Mouse (Mus musculus) ovary, postnatal 36 days (tissue): ENCODE measurements around the gene Olfr13.
"Not testable (repeated sequence)": the region's sequence is repeated elsewhere in the genome, so short reads cannot be mapped to it uniquely, and the experiment has no call there.

Source experiments
- DNase-seq: peaks from one replicate; pipeline ENCODE4 v3.0.0; 2022; ENCODE audit warnings: low spot score, mixed read lengths

Olfr13 gene

DNA sequence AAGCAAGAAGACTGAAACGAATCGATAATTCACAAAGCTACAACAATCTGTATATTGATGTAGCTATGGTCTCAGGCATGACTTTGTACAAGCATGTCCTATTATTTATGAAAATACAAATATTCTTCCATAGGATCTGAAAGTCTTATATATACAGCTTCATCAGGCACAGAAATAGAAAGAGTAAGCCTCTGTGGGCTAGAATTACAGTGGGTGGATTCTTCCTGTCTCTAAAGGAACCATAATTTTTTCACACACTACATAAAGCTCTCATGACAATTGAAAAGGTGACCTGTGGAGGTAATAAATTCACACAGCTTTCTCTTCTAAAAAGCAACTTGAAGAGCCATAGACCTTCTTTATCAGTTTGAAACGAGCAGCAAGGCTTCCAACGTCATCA lies at the start of gene Olfr13:
Gene Olfr13, plus strand, starts transcription at position 301 of the 400 bp plus-strand sequence.
- DNase-seq = no peak

DNA sequence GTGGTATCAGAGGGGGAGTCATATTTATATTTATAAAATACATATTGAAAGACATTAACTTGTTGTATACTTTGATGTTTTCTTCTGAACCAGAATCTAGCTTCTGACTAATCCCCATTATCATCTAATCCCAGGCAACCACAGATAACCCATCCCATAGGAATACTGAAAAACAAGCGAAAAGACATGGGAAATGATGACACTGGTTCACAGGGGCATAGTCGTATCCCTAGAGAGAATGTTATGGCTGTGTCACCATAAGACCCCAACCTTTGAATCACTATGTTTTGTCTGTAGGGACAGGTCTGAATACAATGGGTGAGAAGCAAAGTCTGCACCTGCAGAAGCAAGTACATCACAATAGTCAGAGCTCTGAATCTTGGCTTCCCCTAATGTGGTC lies 25.7 kb upstream of the Olfr13 start, which contains the start of gene Olfr237-ps1:
Gene Olfr237-ps1, plus strand, starts transcription at position 301 of the 400 bp plus-strand sequence.
- not testable (repeated sequence) for DNase-seq

DNA sequence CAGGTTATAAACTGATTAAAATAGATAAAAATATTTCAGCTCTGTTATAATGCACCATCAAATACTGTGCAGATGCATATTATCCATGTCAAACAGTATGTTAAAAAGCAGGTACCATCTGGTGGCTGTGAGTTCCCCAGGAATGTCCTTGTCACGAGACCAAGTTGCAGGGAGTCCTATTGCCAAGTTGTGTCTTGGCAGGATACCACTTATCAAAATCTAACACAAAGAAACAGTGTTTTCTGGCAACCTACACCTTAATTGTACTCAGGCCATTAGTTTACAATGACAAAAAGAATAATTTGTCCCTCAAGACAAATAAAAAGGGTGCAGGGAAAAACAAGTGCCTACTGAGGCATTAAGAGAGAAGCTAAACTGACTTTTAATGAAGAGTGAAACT lies 12.4 kb upstream of the Olfr13 start:
- DNase-seq = no peak

DNA sequence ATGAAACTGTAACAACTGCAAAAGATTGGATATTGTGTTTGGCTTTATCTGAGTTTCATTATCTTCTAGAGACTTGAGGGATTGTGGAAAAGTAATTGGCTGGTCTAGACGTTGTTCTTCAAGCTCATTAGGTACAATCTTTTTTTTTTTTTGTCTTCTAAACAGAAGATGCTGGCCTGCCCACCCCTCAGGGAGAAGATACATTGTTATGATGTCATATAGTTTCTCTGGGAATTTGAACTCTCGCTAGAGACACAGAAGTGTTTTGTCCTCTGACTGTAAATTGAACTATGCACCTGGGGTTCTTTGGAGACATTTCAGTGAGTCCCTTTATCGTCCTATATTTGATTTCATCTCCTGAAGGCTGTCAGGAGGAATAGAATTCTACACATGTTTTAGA lies 9.0 kb upstream of the Olfr13 start, which contains the start of gene Olfr437:
Gene Olfr437, plus strand, starts transcription at position 301 of the 400 bp plus-strand sequence.
- no peak for DNase-seq

DNA sequence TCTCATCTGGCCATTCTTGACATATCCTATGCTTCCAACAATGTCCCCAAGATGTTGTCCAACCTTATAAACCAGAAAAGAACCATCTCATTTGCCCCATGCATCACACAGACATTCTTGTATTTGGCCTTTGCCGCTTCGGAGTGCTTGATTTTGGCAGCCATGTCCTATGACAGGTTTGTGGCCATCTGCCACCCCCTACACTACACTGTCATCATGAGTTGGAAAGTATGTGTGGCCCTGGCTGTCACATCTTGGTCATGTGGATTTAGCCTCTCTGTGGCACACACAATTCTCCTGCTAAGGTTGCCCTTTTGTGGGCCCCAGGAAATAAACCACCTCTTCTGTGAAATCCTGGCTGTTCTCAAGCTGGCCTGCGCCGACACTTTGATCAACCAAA lies 4.7 kb upstream of the Olfr13 start:
- no peak for DNase-seq

DNA sequence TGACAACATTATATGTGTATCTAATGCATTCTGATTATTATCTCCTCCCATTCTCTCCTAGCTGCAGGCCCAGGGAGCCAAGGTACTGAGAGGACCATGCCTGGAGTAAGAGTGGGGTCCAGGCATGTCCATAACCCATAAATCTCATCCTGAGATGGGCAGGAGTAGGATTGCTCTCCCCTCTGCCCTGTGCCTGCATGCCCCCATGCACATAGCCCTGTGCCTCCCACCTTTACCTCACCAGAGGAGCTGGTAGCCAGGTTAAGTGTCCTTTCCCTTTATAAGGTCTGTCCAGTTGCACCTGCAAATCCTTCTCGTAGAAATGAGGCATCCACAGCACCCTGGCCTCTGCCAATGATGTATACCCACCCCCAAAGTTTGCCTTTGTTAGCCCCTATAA lies 6.2 kb downstream of the Olfr13 start:
- no peak for DNase-seq

DNA sequence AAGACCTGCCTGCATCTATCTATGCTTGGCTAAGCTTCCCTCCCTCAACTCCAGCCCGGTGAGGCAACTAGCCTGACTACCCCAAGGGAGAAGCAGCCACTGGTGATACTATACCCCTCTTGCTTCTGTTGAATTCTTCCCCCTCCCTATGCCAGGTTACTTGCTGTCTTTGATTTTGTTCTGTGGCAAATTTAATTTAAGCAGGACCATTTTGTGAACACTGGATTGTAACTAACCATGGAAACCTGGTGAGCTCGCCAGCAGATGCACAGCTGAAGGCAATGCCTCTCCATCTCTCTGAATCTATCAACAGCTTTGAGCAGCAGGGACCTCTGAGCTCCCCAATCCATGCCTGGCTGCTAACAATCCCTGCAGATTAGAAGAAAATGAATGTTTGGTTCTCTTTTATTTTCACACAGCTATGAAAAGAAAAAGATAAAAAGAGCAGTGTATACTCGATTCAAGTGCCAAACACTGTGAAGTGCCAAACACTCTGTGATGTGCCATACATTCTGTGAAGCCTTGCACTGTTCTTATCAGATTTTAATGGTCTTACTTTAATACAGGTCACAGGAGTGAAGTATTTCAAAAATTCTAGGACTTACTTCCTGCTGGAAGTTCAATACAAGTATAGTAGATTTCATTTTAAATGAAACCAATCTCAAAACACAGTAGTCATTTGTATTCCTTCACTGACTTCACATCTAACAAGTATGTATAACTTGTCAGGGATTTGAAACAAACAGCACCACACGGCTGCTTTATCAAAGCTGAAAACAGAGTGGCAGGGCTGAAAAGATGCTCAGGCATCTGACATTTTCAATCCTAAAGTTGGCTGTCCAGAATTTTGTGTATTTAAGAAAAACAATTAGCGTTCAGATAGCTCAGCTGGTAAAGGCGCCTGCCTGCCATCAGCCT lies 6.9 kb downstream of the Olfr13 start:
- no peak for DNase-seq

DNA sequence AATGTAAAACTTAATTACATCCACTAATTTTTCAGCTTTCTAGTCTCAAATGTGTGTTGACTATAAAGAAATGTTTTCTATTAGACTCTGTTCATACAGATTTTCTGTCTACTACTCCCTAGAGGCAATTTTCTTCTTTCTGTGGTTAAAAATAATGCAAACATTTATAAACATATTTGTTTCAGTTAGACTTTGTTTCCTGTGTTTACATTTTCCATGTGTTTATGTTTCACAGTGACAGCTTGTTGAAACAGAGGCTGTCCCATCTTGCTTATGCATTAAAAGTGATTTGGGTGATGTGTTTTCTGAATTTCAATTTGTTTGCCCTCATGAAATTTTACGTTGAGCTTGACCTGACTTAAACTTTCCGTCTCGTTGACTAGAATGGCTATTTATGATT lies 19.0 kb downstream of the Olfr13 start:
- DNase-seq = no peak

DNA sequence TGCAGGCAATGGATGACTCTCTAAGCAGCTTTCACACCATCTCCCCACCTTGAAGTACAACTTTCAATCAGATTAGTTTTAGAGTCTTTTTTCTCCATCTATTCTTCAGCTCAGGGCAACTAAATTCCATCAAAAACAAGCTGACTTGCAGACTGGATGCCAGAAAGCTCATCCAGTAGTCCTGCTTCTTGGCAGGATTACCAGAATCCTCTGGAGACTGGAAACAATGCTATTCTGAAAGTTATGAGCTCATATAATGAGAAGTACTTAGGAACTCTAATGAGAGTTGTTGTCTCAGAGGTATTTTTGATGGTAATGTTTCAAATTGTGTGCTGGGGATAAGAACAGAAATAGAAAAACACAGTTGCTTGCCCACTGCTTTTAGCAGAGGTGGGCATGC lies 24.8 kb downstream of the Olfr13 start, which contains the start of gene Olfr435:
Gene Olfr435, plus strand, starts transcription at position 366 of the 400 bp plus-strand sequence.
- no peak for DNase-seq

DNA sequence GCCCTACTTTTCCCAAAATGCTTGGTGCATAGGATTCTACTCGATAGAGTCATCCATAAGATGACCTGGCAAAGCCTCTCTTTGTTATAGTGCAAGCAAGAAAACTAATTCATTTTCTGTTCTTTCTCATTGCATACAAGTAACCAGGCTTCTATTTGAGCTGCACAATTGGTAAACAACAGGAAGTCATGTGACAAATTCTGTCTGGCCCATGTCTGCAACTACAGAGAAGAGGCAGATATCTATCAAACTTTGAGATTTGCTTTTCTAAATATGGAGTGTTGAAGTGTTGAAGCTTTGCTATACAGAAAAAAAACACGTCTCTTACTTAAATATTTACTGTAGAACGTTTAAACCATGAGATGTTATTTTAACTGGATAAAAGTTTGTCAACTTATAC lies 26.2 kb downstream of the Olfr13 start:
- no peak for DNase-seq

DNA sequence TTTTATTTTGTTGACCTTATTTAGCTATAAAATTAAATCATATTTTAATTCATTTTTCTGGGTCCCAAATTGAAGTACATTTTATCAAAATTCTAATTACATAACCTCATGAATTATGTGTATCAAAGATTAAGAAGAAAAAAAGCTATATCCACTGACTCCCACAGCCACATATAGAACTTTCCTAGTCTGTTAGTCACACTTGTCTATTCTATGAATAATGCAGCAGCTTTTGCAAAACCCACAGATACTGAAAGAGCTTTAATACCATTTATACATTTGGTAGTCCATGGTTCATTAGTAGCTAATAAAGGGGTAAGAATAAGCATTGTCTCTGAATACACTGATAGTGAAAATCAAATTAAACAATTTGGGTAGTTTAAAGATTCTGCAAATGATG lies 30.8 kb downstream of the Olfr13 start:
- DNase-seq = no peak

DNA sequence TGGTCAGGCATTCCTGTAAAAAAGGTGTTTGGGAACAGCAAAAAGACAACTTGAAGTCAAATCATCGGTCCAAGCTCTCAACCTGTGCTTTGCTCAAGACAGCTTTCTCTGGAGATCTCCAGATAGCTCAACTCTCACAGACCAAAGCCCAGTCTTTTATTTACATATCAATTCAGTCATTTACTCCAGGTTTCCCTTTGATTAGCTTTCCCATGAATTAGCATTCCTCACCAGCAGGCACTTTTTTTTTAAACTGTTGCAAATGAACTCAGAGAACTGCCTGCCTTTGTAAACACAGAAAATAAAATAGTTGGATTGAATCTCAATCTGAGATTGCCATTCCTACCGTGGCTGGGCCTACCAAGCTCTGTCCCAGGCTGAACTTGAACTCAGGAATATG lies 33.4 kb downstream of the Olfr13 start:
- no peak for DNase-seq

DNA sequence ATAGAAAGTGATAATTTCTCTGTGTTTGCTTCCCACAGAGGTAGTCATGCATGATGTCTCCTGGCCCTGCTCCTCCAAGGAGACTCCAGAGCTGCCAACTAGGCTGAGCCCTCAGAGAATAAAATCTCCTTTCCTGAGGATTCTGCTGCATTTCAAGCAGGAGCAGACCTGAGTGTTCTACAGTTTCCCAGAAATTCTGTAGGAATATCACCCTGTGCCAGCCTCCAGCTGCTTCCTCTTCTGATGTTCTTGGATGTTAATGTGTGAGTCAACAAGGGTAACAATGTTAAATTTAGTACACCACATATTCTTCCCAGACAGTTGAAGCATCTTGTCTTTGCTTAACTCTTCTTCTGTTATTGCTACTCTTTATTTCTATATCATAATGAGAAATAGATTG lies 40.9 kb downstream of the Olfr13 start, which contains the start of gene Olfr434:
Gene Olfr434, plus strand, starts transcription at position 149 of the 400 bp plus-strand sequence.
- not testable (repeated sequence) for DNase-seq
